Mouse (Mus musculus): Measurements from ENCODE around the gene Rtn4r. TPM values are rescaled to one million over a fixed set of nuclear protein-coding genes. Genes with fewer than 3 reads are reported as not detected.

Rtn4r gene
- total RNA-seq (2015; ENCODE audit: low replicate concordance) (1.4 TPM in 1 of 2 replicates, not detected in the other), total RNA-seq (2017; ENCODE audit: low replicate concordance) (1.6 TPM in 1 of 2 replicates, not detected in the other)

GRCm38 (mm10) chr16:18127241-18127861, at the start of gene Rtn4r:
Gene Rtn4r (plus strand): TSS chr16:18127642.
- ATAC-seq (replicated peaks; ENCODE audit: low FRiP score, poor library complexity, severe bottlenecking): no peak

- no peak for ATAC-seq (replicated peaks; ENCODE audit: low FRiP score, poor library complexity, severe bottlenecking)
Observed at GRCm38 (mm10) chr16:18078314-18079015, 49.0 kb upstream of the Rtn4r start.

GRCm38 (mm10) chr16:18079300-18079699, 48.1 kb upstream of the Rtn4r start:
- ATAC-seq (replicated peaks; ENCODE audit: low FRiP score, poor library complexity, severe bottlenecking): no peak

- ATAC-seq (replicated peaks; ENCODE audit: low FRiP score, poor library complexity, severe bottlenecking): no peak
Observed at GRCm38 (mm10) chr16:18080171-18080570, 47.3 kb upstream of the Rtn4r start.

- ATAC-seq (replicated peaks; ENCODE audit: low FRiP score, poor library complexity, severe bottlenecking): no peak
Observed at GRCm38 (mm10) chr16:18081149-18081827, 46.2 kb upstream of the Rtn4r start.

GRCm38 (mm10) chr16:18082291-18082690, 45.2 kb upstream of the Rtn4r start:
- no peak for ATAC-seq (replicated peaks; ENCODE audit: low FRiP score, poor library complexity, severe bottlenecking)

- no peak for ATAC-seq (replicated peaks; ENCODE audit: low FRiP score, poor library complexity, severe bottlenecking)
Observed at GRCm38 (mm10) chr16:18083231-18083951, 44.1 kb upstream of the Rtn4r start.

- ATAC-seq (replicated peaks; ENCODE audit: low FRiP score, poor library complexity, severe bottlenecking): no peak
Observed at GRCm38 (mm10) chr16:18084262-18084661, 43.2 kb upstream of the Rtn4r start.

- ATAC-seq (replicated peaks; ENCODE audit: low FRiP score, poor library complexity, severe bottlenecking): no peak
Observed at GRCm38 (mm10) chr16:18087101-18087500, 40.3 kb upstream of the Rtn4r start.

- no peak for ATAC-seq (replicated peaks; ENCODE audit: low FRiP score, poor library complexity, severe bottlenecking)
Observed at GRCm38 (mm10) chr16:18096348-18096747, 31.1 kb upstream of the Rtn4r start.

GRCm38 (mm10) chr16:18102816-18103215, 24.6 kb upstream of the Rtn4r start:
- no peak for ATAC-seq (replicated peaks; ENCODE audit: low FRiP score, poor library complexity, severe bottlenecking)

GRCm38 (mm10) chr16:18103366-18103765, 24.1 kb upstream of the Rtn4r start:
- no peak for ATAC-seq (replicated peaks; ENCODE audit: low FRiP score, poor library complexity, severe bottlenecking)

- ATAC-seq (replicated peaks; ENCODE audit: low FRiP score, poor library complexity, severe bottlenecking): no peak
Observed at GRCm38 (mm10) chr16:18103808-18104207, 23.6 kb upstream of the Rtn4r start.

- no peak for ATAC-seq (replicated peaks; ENCODE audit: low FRiP score, poor library complexity, severe bottlenecking)
Observed at GRCm38 (mm10) chr16:18108221-18108966, 19.0 kb upstream of the Rtn4r start.

- ATAC-seq (replicated peaks; ENCODE audit: low FRiP score, poor library complexity, severe bottlenecking): no peak
Observed at GRCm38 (mm10) chr16:18111042-18111441, 16.4 kb upstream of the Rtn4r start.

GRCm38 (mm10) chr16:18116467-18116866, 11.0 kb upstream of the Rtn4r start:
- no peak for ATAC-seq (replicated peaks; ENCODE audit: low FRiP score, poor library complexity, severe bottlenecking)

GRCm38 (mm10) chr16:18118285-18118684, 9.2 kb upstream of the Rtn4r start:
- no peak for ATAC-seq (replicated peaks; ENCODE audit: low FRiP score, poor library complexity, severe bottlenecking)

GRCm38 (mm10) chr16:18119031-18119730, 8.3 kb upstream of the Rtn4r start:
- no peak for ATAC-seq (replicated peaks; ENCODE audit: low FRiP score, poor library complexity, severe bottlenecking)

GRCm38 (mm10) chr16:18122740-18123139, 4.7 kb upstream of the Rtn4r start:
- ATAC-seq (replicated peaks; ENCODE audit: low FRiP score, poor library complexity, severe bottlenecking): no peak
